15 mouse cellular contexts compared by ENCODE assay signal in genomic region chr11:5855481-5855880, GRCm38 (mm10). TPM values are rescaled to one million over a fixed set of nuclear protein-coding genes. Genes with fewer than 3 reads are reported as not detected.
DNase-seq lines count a peak whose midpoint lies in the region; ATAC-seq and TF ChIP-seq lines count a peak whose summit lies in the region.
"Had no signal": no experiment of that assay in that cellular context is flagged by ENCODE, and none has a peak within 500 bp of the region (broad histone marks: within the 10 kb centered on the region; RNA-seq: fewer than 3 reads in every experiment).

No protein-coding gene starts in this region.

- no peak for ATAC-seq in hindbrain, postnatal 0 days
- ATAC-seq in hindbrain, embryonic 12.5 days (ENCODE audit: low FRiP score): no peak
- no peak for ATAC-seq in limb, embryonic 15.5 days (ENCODE audit: insufficient number of reproducible peaks, low FRiP score, low TSS enrichment, low read depth)
- ATAC-seq in forebrain, embryonic 13.5 days: no peak
- ATAC-seq: forebrain, embryonic 15.5 days had no signal

- H3K4me1 ChIP-seq in hindbrain, postnatal 0 days (ENCODE audit: insufficient read depth, low read length): peaks cover 6% of the 10 kb centered on the region; the same call in 1 of the 2 replicates
- H3K4me1 ChIP-seq in hindbrain, embryonic 12.5 days: peaks cover 4% of the 10 kb centered on the region; the same call in 1 of the 2 replicates
- H3K4me1 ChIP-seq in limb, embryonic 15.5 days: peaks cover 27% of the 10 kb centered on the region
- no peaks in the 10 kb centered on the region for H3K4me1 ChIP-seq in forebrain, embryonic 13.5 days
- H3K4me1 ChIP-seq: forebrain, embryonic 15.5 days had no signal

- H3K4me2 ChIP-seq in hindbrain, postnatal 0 days (ENCODE audit: low read depth, low read length): no peak overlapping the region
- H3K4me2 ChIP-seq in hindbrain, embryonic 12.5 days (replicated peaks): no peak overlapping the region
- H3K4me2 ChIP-seq in limb, embryonic 15.5 days: no peak overlapping the region
- no peak overlapping the region for H3K4me2 ChIP-seq in forebrain, embryonic 13.5 days
- H3K4me2 ChIP-seq: forebrain, embryonic 15.5 days had no signal

- H3K9ac ChIP-seq in hindbrain, postnatal 0 days (replicated peaks; ENCODE audit: low read length): no peak overlapping the region
- H3K9ac ChIP-seq in hindbrain, embryonic 12.5 days: no peak overlapping the region
- no peak overlapping the region for H3K9ac ChIP-seq in limb, embryonic 15.5 days
- H3K9ac ChIP-seq in forebrain, embryonic 13.5 days: no peak overlapping the region
- H3K9ac ChIP-seq: forebrain, embryonic 15.5 days had no signal

- peak overlapping the region; percentile 33; the same call in 1 of the 2 replicates for H3K27ac ChIP-seq in hindbrain, postnatal 0 days
- H3K27ac ChIP-seq in hindbrain, embryonic 12.5 days: no peak overlapping the region
- H3K27ac ChIP-seq in limb, embryonic 15.5 days: peak overlapping the region; percentile 74
- no peak overlapping the region for H3K27ac ChIP-seq in forebrain, embryonic 13.5 days
- H3K27ac ChIP-seq: forebrain, embryonic 15.5 days had no signal

- H3K9me3 ChIP-seq in hindbrain, postnatal 0 days (ENCODE audit: low read length): no peaks in the 10 kb centered on the region
- H3K9me3 ChIP-seq in hindbrain, embryonic 12.5 days (replicated peaks): no peaks in the 10 kb centered on the region
- H3K9me3 ChIP-seq in limb, embryonic 15.5 days: no peaks in the 10 kb centered on the region
- no peaks in the 10 kb centered on the region for H3K9me3 ChIP-seq in forebrain, embryonic 13.5 days (replicated peaks)
- H3K9me3 ChIP-seq: forebrain, embryonic 15.5 days had no signal

- no peak for DNase-seq in hindbrain, postnatal 0 days (ENCODE audit: low spot score)
- peak; percentile 45 for DNase-seq in MN1 (ENCODE audit: low spot score)
- peak; percentile 55 for DNase-seq in ZHBTc4 (ENCODE audit: low read depth, low spot score)
- DNase-seq in right cerebral cortex, postnatal 36 days (ENCODE audit: low spot score in 2 of 2): no peak
- DNase-seq: cerebellum, adult 9-10 months; kidney, adult 8-10 months; lung, adult 2 months had no signal

- no peak for TF ChIP-seq CTCF in hindbrain, postnatal 0 days (IDR thresholded peaks at IDR 0.05; ENCODE audit: low read depth)

- no peak overlapping the region for H3K4me3 ChIP-seq in hindbrain, postnatal 0 days (ENCODE audit: low read length)
- no peak overlapping the region for H3K4me3 ChIP-seq in hindbrain, embryonic 12.5 days
- H3K4me3 ChIP-seq in limb, embryonic 15.5 days: no peak overlapping the region
- H3K4me3 ChIP-seq in forebrain, embryonic 13.5 days: no peak overlapping the region
- H3K4me3 ChIP-seq: forebrain, embryonic 15.5 days had no signal

- H3K27me3 ChIP-seq in hindbrain, postnatal 0 days (ENCODE audit: insufficient read depth, low read length): no peaks in the 10 kb centered on the region
- peaks cover 9% of the 10 kb centered on the region for H3K27me3 ChIP-seq in hindbrain, embryonic 12.5 days
- 0 out of 2 replicates have a peak, but pooled peaks cover 1% of the 10 kb centered on the region for H3K27me3 ChIP-seq in limb, embryonic 15.5 days
- peaks cover 10% of the 10 kb centered on the region for H3K27me3 ChIP-seq in forebrain, embryonic 13.5 days

- no peaks in the 10 kb centered on the region for H3K36me3 ChIP-seq in hindbrain, postnatal 0 days (ENCODE audit: insufficient read depth, low read length)
- H3K36me3 ChIP-seq in hindbrain, embryonic 12.5 days: no peaks in the 10 kb centered on the region
- no peaks in the 10 kb centered on the region for H3K36me3 ChIP-seq in limb, embryonic 15.5 days
- no peaks in the 10 kb centered on the region for H3K36me3 ChIP-seq in forebrain, embryonic 13.5 days (ENCODE audit: poor library complexity, severe bottlenecking)
- H3K36me3 ChIP-seq: forebrain, embryonic 15.5 days had no signal

RNA-seq across cellular contexts. Expression of gene Aebp1, which starts 6.3 kb away (rescaled TPM):
- 21.2 and 24.9 TPM in 2 replicates for total RNA-seq in hindbrain, postnatal 0 days (2014; rRNA removed)
- 30.6 and 33.3 TPM in 2 replicates for polyA plus RNA-seq in hindbrain, postnatal 0 days (2015; fragmentation: Nextera tagmentation; extraction: Ambion mirVana)
- 41.4 and 52.2 TPM in 2 replicates for polyA plus RNA-seq in hindbrain, embryonic 12.5 days (2016; fragmentation: Nextera tagmentation; extraction: Ambion mirVana)
- 78.4 and 83.4 TPM in 2 replicates for polyA plus RNA-seq in limb, embryonic 15.5 days (2015; fragmentation: Nextera tagmentation; extraction: Ambion mirVana)
- polyA plus RNA-seq in forebrain, embryonic 13.5 days (2015; fragmentation: Nextera tagmentation; extraction: Ambion mirVana): 5.5 and 6.0 TPM in 2 replicates
- total RNA-seq: megakaryocyte progenitor cell, adult 5-6 weeks; monocyte, adult 5-6 weeks had no signal

RNA-seq across cellular contexts. Expression of gene Polm, which starts 17.7 kb away (rescaled TPM):
- total RNA-seq in hindbrain, postnatal 0 days (2014; rRNA removed): 4.9 and 14.7 TPM in 2 replicates
- polyA plus RNA-seq in hindbrain, postnatal 0 days (2015; fragmentation: Nextera tagmentation; extraction: Ambion mirVana): 6.2 and 7.2 TPM in 2 replicates
- polyA plus RNA-seq in hindbrain, embryonic 12.5 days (2016; fragmentation: Nextera tagmentation; extraction: Ambion mirVana): 8.5 TPM in 2 replicates
- polyA plus RNA-seq in limb, embryonic 15.5 days (2015; fragmentation: Nextera tagmentation; extraction: Ambion mirVana): 10.4 and 11.6 TPM in 2 replicates
- polyA plus RNA-seq in forebrain, embryonic 13.5 days (2015; fragmentation: Nextera tagmentation; extraction: Ambion mirVana): 7.6 and 7.8 TPM in 2 replicates

RNA-seq across cellular contexts. Expression of gene Pold2, which starts 22.6 kb away (rescaled TPM):
- total RNA-seq in hindbrain, postnatal 0 days (2014; rRNA removed): 32.9 and 36.6 TPM in 2 replicates
- polyA plus RNA-seq in hindbrain, postnatal 0 days (2015; fragmentation: Nextera tagmentation; extraction: Ambion mirVana): 49.5 and 51.6 TPM in 2 replicates
- polyA plus RNA-seq in hindbrain, embryonic 12.5 days (2016; fragmentation: Nextera tagmentation; extraction: Ambion mirVana): 79.6 and 84.1 TPM in 2 replicates
- 116 and 118 TPM in 2 replicates for polyA plus RNA-seq in limb, embryonic 15.5 days (2015; fragmentation: Nextera tagmentation; extraction: Ambion mirVana)
- 100 and 102 TPM in 2 replicates for polyA plus RNA-seq in forebrain, embryonic 13.5 days (2015; fragmentation: Nextera tagmentation; extraction: Ambion mirVana)

RNA-seq across cellular contexts. Expression of gene Myl7, which starts 43.1 kb away (rescaled TPM):
- 0.79 TPM in 1 of 2 replicates, not detected in the other for total RNA-seq in hindbrain, postnatal 0 days (2014; rRNA removed)
- polyA plus RNA-seq in hindbrain, postnatal 0 days (2015; fragmentation: Nextera tagmentation; extraction: Ambion mirVana): not detected in 2 replicates
- 1.1 and 1.7 TPM in 2 replicates for polyA plus RNA-seq in hindbrain, embryonic 12.5 days (2016; fragmentation: Nextera tagmentation; extraction: Ambion mirVana)
- polyA plus RNA-seq in limb, embryonic 15.5 days (2015; fragmentation: Nextera tagmentation; extraction: Ambion mirVana): 3.7 and 6.2 TPM in 2 replicates
- polyA plus RNA-seq in forebrain, embryonic 13.5 days (2015; fragmentation: Nextera tagmentation; extraction: Ambion mirVana): 1.5 TPM in 1 of 2 replicates, not detected in the other
- total RNA-seq: gastrocnemius, postnatal 14 days; left cerebral cortex, postnatal 4 days; megakaryocyte progenitor cell, adult 5-6 weeks; monocyte, adult 5-6 weeks had no signal

RNA-seq across cellular contexts. Expression of gene Pgam2, which starts 51.9 kb away (rescaled TPM):
- 1.4 and 2.0 TPM in 2 replicates for total RNA-seq in hindbrain, postnatal 0 days (2014; rRNA removed)
- polyA plus RNA-seq in hindbrain, postnatal 0 days (2015; fragmentation: Nextera tagmentation; extraction: Ambion mirVana): 2.8 and 3.4 TPM in 2 replicates
- polyA plus RNA-seq in hindbrain, embryonic 12.5 days (2016; fragmentation: Nextera tagmentation; extraction: Ambion mirVana): 6.6 and 13.2 TPM in 2 replicates
- 68.7 and 217 TPM in 2 replicates for polyA plus RNA-seq in limb, embryonic 15.5 days (2015; fragmentation: Nextera tagmentation; extraction: Ambion mirVana)
- 1.2 and 3.1 TPM in 2 replicates for polyA plus RNA-seq in forebrain, embryonic 13.5 days (2015; fragmentation: Nextera tagmentation; extraction: Ambion mirVana)
- total RNA-seq: megakaryocyte progenitor cell, adult 5-6 weeks had no signal

Comparison
In these comparisons a context has a peak if more than half of its experiments do, and no peak if none do; other contexts are left out.
1. H3K27ac ChIP-seq: peak in hindbrain, postnatal 0 days (single experiment) and limb, embryonic 15.5 days (single experiment); none in hindbrain, embryonic 12.5 days (single experiment) and forebrain, embryonic 13.5 days (single experiment).
2. DNase-seq: peak in MN1 (single experiment) and ZHBTc4 (single experiment); none in hindbrain, postnatal 0 days (single experiment) and right cerebral cortex, postnatal 36 days (0 of 2).